Mouse (Mus musculus): ENCODE results near the gene Ntn4. TPM values are rescaled to one million over a fixed set of nuclear protein-coding genes. Genes with fewer than 3 reads are reported as not detected.

Gene Ntn4
- polyA plus RNA-seq, 1 experiment: 6.2 TPM

DNA sequence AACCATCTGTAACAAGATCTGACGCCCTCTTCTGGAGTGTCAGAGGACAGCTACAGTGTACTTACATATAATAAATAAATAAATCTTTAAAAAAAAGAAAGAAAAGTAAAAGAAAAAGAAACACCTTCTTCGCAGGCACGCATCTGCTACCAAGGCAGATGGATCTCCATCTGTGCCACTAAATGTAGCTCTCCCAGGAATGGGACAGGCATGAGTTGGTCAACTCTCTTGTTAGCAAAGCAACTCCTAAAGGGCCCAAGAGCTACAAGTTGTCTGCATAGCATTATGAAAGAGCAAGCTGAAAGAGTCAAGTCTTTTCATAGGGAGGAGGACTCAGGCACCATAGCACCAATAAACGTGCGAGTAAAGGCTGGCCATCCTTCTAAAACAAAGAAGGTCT, 119.9 kb downstream of the Ntn4 start:
- WGBS: 94% methylated on average over 5 of the region's 5 CpGs

GRCm38 (mm10) chr10:93763074-93763473, 122.6 kb downstream of the Ntn4 start:
- Histone ChIP-seq H3K27me3 (ENCODE audit: control insufficient read depth, insufficient read depth, low read length) (no peaks in the 10 kb centered on the region), H3K4me1 (ENCODE audit: control insufficient read depth, insufficient read depth, insufficient read length) (no peaks in the 10 kb centered on the region; the same call in 1 of the 2 replicates), H3K36me3 (ENCODE audit: control insufficient read depth, insufficient read depth, low read length) (no peaks in the 10 kb centered on the region), H3K27ac (ENCODE audit: insufficient read depth, low read length) (no peak overlapping the region), H3K4me3 (ENCODE audit: extremely low read depth, insufficient read depth, insufficient read length) (no peak overlapping the region)
- peak; percentile 14 to 35 for DNase-seq (ENCODE audit: low read depth in 1 of 2, low spot score in 2 of 2)
- 46% methylated on average over 5 of the region's 5 CpGs for WGBS
- TF ChIP-seq POLR2A (IDR thresholded peaks at IDR 0.05; ENCODE audit: low read depth, low read length): no peak
- peak; percentile 41; the same call in 1 of the 2 replicates for TF ChIP-seq CTCF (IDR thresholded peaks at IDR 0.05; ENCODE audit: extremely low read depth, insufficient read depth, insufficient read length, insufficient replicate concordance)

More for the DNA sequence above, 119.9 kb downstream of the Ntn4 start:
- TF ChIP-seq POLR2A (IDR thresholded peaks at IDR 0.05; ENCODE audit: low read depth, low read length) (no peak), CTCF (IDR thresholded peaks at IDR 0.05; ENCODE audit: extremely low read depth, insufficient read depth, insufficient read length, insufficient replicate concordance) (no peak)
- H3K36me3 ChIP-seq (ENCODE audit: control insufficient read depth, insufficient read depth, low read length): no peaks in the 10 kb centered on the region
- no peak overlapping the region for H3K4me3 ChIP-seq (ENCODE audit: extremely low read depth, insufficient read depth, insufficient read length)
- no peaks in the 10 kb centered on the region for H3K27me3 ChIP-seq (ENCODE audit: control insufficient read depth, insufficient read depth, low read length)
- no peaks in the 10 kb centered on the region for H3K4me1 ChIP-seq (ENCODE audit: control insufficient read depth, insufficient read depth, insufficient read length)
- H3K27ac ChIP-seq (ENCODE audit: insufficient read depth, low read length): no peak overlapping the region
- no peak for DNase-seq (ENCODE audit: low read depth in 1 of 2, low spot score in 2 of 2)

DNA sequence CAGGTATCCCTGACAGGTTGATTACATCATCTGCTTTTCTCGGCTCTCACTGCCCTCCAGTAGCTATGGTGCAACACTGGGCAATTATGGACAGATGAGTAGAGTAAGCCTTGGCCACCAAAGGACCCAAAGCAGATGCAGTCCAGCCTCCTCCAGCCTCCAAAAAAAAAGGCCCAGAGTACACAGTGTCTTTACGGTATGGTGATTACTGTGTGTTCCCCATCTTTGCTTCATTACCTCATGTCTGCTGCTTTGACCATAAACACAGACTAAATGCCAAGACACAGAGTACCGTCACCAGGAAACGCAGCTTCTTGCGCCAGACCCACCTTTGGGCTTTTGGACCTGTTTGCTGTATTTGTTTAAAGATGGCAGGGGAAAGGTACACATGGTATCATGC, 125.7 kb downstream of the Ntn4 start:
- Histone ChIP-seq H3K27ac (ENCODE audit: insufficient read depth, low read length) (no peak overlapping the region), H3K4me3 (ENCODE audit: extremely low read depth, insufficient read depth, insufficient read length) (no peak overlapping the region), H3K36me3 (ENCODE audit: control insufficient read depth, insufficient read depth, low read length) (no peaks in the 10 kb centered on the region), H3K27me3 (ENCODE audit: control insufficient read depth, insufficient read depth, low read length) (no peaks in the 10 kb centered on the region), H3K4me1 (ENCODE audit: control insufficient read depth, insufficient read depth, insufficient read length) (no peaks in the 10 kb centered on the region; the same call in 1 of the 2 replicates)
- no peak for DNase-seq (ENCODE audit: low read depth in 1 of 2, low spot score in 2 of 2)
- TF ChIP-seq CTCF (IDR thresholded peaks at IDR 0.05; ENCODE audit: extremely low read depth, insufficient read depth, insufficient read length, insufficient replicate concordance): no peak
- TF ChIP-seq POLR2A (IDR thresholded peaks at IDR 0.05; ENCODE audit: low read depth, low read length): no peak
- WGBS: 95% methylated on average over 5 of the region's 5 CpGs

- Histone ChIP-seq H3K4me1 (ENCODE audit: control insufficient read depth, insufficient read depth, insufficient read length) (no peaks in the 10 kb centered on the region; the same call in 1 of the 2 replicates), H3K36me3 (ENCODE audit: control insufficient read depth, insufficient read depth, low read length) (no peaks in the 10 kb centered on the region), H3K27me3 (ENCODE audit: control insufficient read depth, insufficient read depth, low read length) (no peaks in the 10 kb centered on the region), H3K4me3 (ENCODE audit: extremely low read depth, insufficient read depth, insufficient read length) (no peak overlapping the region), H3K27ac (ENCODE audit: insufficient read depth, low read length) (no peak overlapping the region)
- no peak for TF ChIP-seq POLR2A (IDR thresholded peaks at IDR 0.05; ENCODE audit: low read depth, low read length)
- no peak for TF ChIP-seq CTCF (IDR thresholded peaks at IDR 0.05; ENCODE audit: extremely low read depth, insufficient read depth, insufficient read length, insufficient replicate concordance)
- DNase-seq (ENCODE audit: low read depth in 1 of 2, low spot score in 2 of 2): no peak
- 87% methylated on average over 5 of the region's 5 CpGs for WGBS
These were observed 126.8 kb downstream of the Ntn4 start for GRCm38 (mm10) chr10:93767245-93767644.

- H3K4me1 ChIP-seq (ENCODE audit: control insufficient read depth, insufficient read depth, insufficient read length): no peaks in the 10 kb centered on the region; the same call in 1 of the 2 replicates
- WGBS: 6% methylated on average over 9 of the region's 9 CpGs
- H3K4me3 ChIP-seq (ENCODE audit: extremely low read depth, insufficient read depth, insufficient read length): no peak overlapping the region
- no peaks in the 10 kb centered on the region for H3K36me3 ChIP-seq (ENCODE audit: control insufficient read depth, insufficient read depth, low read length)
- DNase-seq (ENCODE audit: low read depth in 1 of 2, low spot score in 2 of 2): no peak
- TF ChIP-seq CTCF (IDR thresholded peaks at IDR 0.05; ENCODE audit: extremely low read depth, insufficient read depth, insufficient read length, insufficient replicate concordance) (no peak), POLR2A (IDR thresholded peaks at IDR 0.05; ENCODE audit: low read depth, low read length) (no peak)
- H3K27me3 ChIP-seq (ENCODE audit: control insufficient read depth, insufficient read depth, low read length): no peaks in the 10 kb centered on the region
- H3K27ac ChIP-seq (ENCODE audit: insufficient read depth, low read length): no peak overlapping the region
These were observed 127.7 kb downstream of the Ntn4 start for GRCm38 (mm10) chr10:93768222-93768621.

DNA sequence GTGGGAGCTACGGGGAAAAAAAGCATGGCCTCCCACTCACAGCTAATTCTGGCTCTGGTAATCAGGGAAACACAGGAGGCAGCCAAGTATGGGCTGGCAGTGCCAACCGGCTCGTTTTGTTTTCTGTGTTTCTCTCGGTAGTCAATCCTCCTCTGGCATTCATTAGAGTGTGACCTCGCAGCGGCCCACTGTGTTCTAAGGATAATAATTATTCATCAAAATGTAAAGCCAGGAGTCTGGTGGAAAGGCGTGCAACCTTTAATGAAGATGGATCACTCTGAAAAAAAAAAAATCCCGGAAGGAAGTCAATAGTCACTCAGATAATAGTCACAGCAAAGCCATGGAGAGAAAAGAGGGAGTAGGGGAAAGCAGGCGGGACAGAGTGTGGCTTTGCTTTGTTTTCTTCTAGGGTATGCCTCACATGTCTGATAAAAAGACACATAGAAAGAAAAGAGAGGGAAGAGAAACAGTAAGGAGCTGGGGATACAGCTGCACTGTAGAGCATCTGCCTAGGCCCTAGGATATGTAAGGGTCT, 131.5 kb downstream of the Ntn4 start:
- H3K27ac ChIP-seq (ENCODE audit: insufficient read depth, low read length): no peak overlapping the region
- no peaks in the 10 kb centered on the region for H3K27me3 ChIP-seq (ENCODE audit: control insufficient read depth, insufficient read depth, low read length)
- no peak for DNase-seq (ENCODE audit: low read depth in 1 of 2, low spot score in 2 of 2)
- no peak overlapping the region for H3K4me3 ChIP-seq (ENCODE audit: extremely low read depth, insufficient read depth, insufficient read length)
- TF ChIP-seq POLR2A (IDR thresholded peaks at IDR 0.05; ENCODE audit: low read depth, low read length) (no peak), CTCF (IDR thresholded peaks at IDR 0.05; ENCODE audit: extremely low read depth, insufficient read depth, insufficient read length, insufficient replicate concordance) (no peak)
- 82% methylated on average over 9 of the region's 9 CpGs for WGBS
- no peaks in the 10 kb centered on the region for H3K36me3 ChIP-seq (ENCODE audit: control insufficient read depth, insufficient read depth, low read length)
- no peaks in the 10 kb centered on the region; the same call in 1 of the 2 replicates for H3K4me1 ChIP-seq (ENCODE audit: control insufficient read depth, insufficient read depth, insufficient read length)

DNA sequence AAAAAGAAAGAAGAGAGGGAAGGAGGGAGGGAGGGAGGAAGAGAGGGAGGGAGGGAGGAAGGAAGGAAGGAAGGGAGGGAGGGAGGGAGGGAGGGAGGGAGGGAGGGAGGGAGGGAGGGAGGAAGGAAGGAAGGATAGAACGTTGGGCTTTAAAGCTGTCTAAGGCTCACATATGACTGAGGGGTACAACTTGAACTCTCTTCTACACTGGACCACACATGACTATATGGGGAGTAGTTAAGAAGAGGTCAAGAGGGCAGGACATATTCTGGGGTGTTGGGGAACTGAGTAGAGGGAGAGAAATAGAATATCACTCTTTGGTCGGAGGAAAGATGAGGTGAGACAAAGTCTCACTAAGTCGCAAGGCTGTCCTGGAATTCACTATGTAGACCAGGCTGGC, 132.0 kb downstream of the Ntn4 start:
- no peaks in the 10 kb centered on the region; the same call in 1 of the 2 replicates for H3K4me1 ChIP-seq (ENCODE audit: control insufficient read depth, insufficient read depth, insufficient read length)
- DNase-seq (ENCODE audit: low read depth in 1 of 2, low spot score in 2 of 2): no peak
- no peak overlapping the region for H3K4me3 ChIP-seq (ENCODE audit: extremely low read depth, insufficient read depth, insufficient read length)
- no peaks in the 10 kb centered on the region for H3K36me3 ChIP-seq (ENCODE audit: control insufficient read depth, insufficient read depth, low read length)
- WGBS: 70% methylated on average over 3 of the region's 3 CpGs
- no peak overlapping the region for H3K27ac ChIP-seq (ENCODE audit: insufficient read depth, low read length)
- H3K27me3 ChIP-seq (ENCODE audit: control insufficient read depth, insufficient read depth, low read length): no peaks in the 10 kb centered on the region
- TF ChIP-seq CTCF (IDR thresholded peaks at IDR 0.05; ENCODE audit: extremely low read depth, insufficient read depth, insufficient read length, insufficient replicate concordance) (no peak), POLR2A (IDR thresholded peaks at IDR 0.05; ENCODE audit: low read depth, low read length) (no peak)

All from spleen, adult 2 months (tissue).